Comparison of ENCODE assay signal across 12 mouse cellular contexts in the genomic region with DNA sequence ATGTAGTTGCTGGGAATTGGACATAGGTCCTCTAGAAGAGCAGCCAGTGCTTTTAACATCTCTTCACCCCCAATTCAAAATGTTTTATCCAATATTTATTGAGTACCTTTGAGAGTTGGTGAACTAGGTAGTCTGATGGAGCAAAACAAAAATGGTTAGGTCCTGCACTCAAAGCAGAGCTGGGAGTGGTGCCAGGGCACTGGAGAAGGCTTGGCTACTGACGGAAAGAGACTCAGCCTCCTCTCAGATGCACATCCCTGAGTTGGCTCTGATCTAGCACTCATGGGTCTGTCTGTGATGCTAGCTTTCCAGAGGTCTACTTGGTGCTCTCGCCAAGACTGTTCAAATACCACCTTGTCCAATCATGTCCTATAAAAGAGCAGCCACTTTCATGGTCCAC.
"Had no signal": no experiment of that assay in that cellular context is flagged by ENCODE, and none has a peak within 500 bp of the region (broad histone marks: within the 10 kb centered on the region; RNA-seq: fewer than 3 reads in every experiment).

No protein-coding gene starts in this region.

- DNase-seq: left cerebral cortex, postnatal 4 days; liver; liver, embryonic 13.5 days; liver, postnatal 0 days; lung, adult 18-20 months; lung, adult 2 months; lung, embryonic 14.5 days; lung, postnatal 10 days; lung, postnatal 14 days; lung, postnatal 36 days; lung, postnatal 4 days; midbrain, embryonic 14.5 days had no signal
